Mouse (Mus musculus): Measurements from ENCODE around the gene Klf12.
A peak's percentile ranks its signal among the peaks of the same experiment; 100 is the strongest.

Gene Klf12

GRCm38 (mm10) chr14:100010525-100010924 lies 274.0 kb downstream of the Klf12 start:
- DNase-seq, result no peak

- DNase-seq, result peak; percentile 31 to 41
Observed at GRCm38 (mm10) chr14:100009790-100010382, 274.6 kb downstream of the Klf12 start.

- DNase-seq, result no peak
Observed at GRCm38 (mm10) chr14:99983510-99983909, 301.0 kb downstream of the Klf12 start.

DNA sequence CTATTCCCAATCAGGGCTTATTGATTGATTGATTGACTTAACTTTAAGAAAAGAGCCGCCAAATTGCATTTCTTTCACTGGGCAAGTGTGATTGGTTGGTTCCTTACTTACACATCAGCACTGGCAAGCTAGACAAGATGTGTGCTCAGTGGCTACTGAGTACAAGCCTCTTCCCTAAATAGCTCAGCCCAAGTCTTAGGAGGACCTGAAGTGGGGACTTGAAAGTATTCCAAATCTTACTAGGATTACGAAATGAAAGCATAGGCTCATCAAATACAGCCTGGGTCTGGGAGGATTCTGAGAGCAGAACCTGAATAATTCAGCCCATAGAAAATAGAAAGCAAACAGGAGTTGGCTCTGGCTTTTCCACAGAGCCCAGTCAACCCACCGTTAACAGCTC lies 303.3 kb downstream of the Klf12 start:
- DNase-seq, result no peak

GRCm38 (mm10) chr14:99967920-99968319 lies 316.6 kb downstream of the Klf12 start:
- DNase-seq, result no peak

GRCm38 (mm10) chr14:99960500-99961229 lies 323.8 kb downstream of the Klf12 start:
- DNase-seq, result no peak

DNA sequence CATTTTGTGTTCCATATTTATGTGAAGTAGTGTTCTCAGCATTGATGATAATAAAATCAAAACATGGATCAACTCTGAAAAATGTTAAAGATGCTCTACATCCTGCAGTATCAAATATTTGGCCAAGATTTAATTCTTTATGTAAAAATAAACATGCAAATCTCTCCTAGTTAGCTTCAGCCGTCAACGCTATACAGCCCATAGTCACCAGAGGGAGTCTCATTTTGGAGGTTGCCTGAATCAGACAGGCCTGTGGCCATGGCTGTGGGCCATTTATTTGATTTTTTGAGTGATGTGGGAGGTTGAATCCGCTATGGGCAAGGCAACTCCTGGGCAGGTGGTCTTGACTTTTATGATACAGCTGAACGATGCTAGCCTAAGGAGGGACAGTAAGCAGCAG lies 329.3 kb downstream of the Klf12 start:
- no peak for DNase-seq

DNA sequence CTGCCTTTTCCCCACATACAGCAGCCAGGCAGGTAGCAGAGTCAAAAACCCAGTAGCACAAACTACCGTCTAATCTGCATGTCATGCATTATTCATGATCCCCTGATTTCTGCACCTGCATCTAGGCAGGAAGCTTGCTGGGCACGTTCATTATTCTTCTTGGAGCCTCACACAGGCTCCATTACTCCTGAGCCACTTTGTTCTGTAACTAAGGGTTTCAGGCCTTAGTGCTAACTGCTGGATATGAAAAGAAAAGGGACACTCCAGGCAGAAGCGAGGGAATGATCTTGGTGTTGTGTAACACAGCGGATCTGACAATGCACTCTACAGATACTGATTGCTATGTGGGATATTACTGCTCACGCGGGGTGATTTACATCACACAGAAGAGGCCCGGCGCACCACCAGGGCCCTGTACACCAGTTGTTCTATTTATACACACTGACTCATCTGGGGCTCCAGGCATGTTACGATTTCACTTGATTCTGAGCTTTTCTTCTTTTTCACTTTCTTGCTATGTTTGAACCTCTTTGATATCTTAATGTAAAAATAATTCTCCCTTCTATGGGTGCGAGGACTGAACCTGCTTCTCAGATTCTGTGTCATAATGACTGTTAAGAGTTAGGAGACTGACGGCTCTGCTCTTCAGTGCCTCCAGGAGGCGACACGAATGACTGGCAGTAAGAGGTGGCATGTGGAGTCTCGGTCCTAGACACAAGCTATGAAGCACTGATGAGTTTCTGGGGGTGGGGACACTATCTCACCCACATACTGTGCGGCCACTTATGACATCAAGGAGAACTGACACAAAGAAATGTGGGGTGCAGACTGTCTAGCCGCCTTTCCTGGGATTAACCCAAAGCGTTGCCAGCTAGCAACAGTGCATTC lies 340.0 kb downstream of the Klf12 start:
- peak in 1 of 2 experiments; percentile 33 for DNase-seq

DNA sequence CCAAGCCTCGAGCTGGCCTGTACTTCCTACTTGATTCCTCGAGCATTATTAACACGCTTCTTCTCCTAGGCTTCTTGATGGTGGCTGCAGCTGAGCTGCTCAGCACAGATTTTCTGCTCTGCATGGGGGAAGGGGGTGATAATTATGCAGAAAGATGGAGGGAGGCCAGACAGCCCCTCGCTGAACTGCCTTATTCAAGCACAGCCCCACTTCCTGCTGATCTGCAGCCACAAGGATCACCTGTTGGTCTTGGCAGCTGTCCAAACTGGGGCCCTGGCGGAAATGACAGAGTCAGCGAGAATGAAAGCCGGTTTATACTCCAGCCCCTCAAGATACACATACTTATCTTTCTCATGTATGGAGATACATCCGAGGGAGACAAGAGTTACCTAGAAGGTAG lies 341.3 kb downstream of the Klf12 start:
- peak; percentile 44 to 58 for DNase-seq

DNA sequence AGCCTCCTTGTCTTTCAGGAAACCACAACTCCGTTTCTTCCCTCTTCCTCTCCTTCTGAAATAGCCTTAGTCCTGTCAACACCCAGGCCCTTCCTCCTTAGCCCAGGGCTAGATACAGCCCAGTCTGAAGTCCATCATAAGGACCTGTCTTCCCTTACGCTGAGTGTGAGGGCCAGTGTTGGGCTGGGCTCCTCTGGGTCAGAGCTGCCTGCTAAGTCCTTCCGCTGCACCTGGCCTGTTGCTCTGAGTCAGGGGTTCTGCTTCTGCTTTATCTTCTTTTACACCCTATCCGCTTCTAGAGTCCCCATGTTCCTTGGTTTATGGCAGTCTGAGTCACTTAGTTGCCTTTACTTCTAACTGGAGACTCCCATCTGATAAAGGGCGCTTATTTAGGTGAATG lies 351.0 kb downstream of the Klf12 start:
- no peak for DNase-seq

DNA sequence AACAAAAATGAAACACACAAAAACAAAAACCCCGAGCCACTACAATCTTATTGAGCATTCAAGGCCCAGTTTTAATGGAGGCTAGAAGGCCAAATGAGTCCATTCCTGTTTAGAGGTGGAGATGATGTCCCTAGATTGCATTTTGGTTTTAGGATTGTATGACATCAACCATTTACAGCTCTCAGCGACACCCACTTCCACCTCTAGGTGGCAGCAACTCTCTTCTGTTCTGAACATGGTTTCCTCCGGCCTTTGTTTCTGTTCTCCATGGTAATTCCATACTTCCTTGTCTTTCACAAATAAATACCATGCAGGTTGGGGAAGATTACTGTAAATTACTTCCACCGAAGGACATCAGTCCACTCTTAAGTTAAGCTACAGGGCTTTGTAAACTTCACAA lies 352.6 kb downstream of the Klf12 start:
- DNase-seq, result peak; percentile 22 to 71

GRCm38 (mm10) chr14:99911912-99912311 lies 372.6 kb downstream of the Klf12 start:
- DNase-seq, result no peak

- no peak for DNase-seq
Observed at GRCm38 (mm10) chr14:99910876-99911275, 373.6 kb downstream of the Klf12 start.

DNA sequence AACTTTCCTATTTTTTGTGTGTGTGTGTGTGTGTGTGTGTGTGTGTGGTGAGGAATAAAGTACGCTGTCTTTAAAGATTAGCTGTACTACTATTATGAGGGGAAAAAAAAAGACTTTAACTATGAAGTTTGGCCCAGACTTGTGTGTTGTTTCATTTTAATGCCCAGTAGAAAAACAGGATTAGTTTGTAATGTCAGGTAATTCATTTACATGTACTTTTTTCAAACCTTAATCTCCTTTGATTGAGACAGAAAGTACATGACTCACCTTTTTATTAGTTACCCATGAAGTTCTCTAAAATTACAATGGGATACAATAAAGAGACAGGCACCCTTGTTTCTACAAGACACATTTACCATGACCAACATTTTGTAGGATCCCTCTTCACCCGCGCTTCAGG lies 383.6 kb downstream of the Klf12 start:
- DNase-seq, result no peak

DNA sequence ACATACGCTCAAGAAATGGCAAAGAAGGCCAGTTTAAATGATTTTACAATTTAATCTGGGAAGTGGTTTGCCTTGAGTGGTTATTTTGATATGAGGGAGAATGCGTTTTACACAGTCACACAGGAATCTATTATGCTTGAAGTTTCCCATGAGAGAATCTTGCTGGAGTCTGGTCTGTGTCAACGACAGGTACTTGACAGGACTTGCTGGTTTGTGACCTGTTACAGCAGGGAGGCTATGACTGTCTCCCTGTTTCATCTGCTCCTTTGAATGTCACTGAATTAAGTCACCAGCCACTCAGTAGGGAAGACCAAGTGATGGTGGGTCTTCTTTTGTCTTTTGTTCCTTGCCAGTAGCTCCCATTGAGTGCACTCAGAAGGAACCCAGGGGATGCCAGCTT lies 385.6 kb downstream of the Klf12 start:
- no peak for DNase-seq

DNA sequence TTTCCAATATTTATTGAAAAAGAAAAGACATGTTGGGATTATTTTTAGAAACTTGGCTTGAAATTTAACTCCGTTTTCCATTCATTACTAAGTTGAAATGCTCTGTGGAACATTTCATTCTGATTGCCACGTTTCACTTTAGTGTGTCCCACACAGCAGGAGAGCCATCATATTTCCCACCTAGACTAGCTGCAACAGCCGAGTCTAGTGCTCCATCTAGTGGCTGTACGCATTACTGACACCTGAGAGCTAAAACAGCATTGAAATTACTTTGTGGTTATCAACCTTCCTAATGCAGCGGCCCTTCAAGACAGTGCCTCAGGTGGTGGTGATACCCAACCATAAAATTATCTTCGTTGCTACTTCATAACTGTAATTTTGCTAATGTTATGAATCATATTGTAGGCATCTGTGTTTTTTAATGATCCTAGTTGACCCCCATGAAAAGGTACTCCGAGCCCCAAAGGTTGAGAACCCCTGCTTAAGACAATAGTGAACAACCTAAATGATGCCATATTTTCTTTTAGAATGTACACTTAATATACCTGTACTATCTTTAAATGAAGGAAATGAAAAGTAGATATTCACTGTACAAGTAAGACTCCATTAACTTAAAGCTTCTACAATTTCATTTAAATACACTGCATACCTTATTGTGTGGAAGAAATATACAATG lies 389.6 kb downstream of the Klf12 start:
- DNase-seq, result peak; percentile 22 to 73

DNA sequence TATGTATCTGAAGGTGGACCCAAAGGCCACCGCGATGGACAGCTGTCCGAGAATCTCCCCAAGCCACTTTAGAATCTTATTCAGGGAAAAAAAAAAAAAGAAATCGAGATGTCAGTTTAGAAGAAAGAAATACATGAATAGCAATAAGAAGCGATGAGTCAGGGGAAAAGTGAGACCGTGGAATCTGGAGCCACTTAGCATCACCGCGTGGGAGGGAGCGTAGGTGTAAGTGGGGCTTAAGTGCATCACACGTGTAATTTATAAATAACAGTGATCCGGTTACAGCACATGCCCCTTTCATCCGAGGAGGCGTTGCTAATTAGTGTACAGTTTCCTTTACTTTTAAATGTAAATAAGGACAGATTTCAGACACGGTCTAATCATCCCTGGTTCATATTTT lies 390.4 kb downstream of the Klf12 start:
- no peak for DNase-seq

DNA sequence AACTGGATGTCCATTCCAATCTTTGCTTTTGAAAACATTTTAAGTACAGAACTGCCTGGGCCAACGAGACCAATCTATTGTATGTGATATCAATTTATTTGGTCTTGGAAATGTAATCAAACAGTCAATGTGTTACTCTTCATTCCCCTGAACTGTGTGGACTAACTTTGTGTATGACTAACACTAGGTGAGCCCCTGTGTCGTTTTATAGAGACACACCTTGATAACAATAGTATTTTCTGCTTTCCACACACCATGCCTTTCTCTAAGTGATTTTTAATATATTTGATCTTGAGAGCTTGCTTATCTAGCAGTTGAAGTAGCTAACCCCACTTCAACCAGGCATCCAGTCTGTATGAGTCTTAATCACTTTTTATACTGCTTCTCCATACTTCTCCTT lies 398.0 kb downstream of the Klf12 start:
- no peak for DNase-seq

GRCm38 (mm10) chr14:99885562-99885961 lies 398.9 kb downstream of the Klf12 start:
- DNase-seq, result no peak

- DNase-seq, result no peak
Observed at GRCm38 (mm10) chr14:99885128-99885527, 399.4 kb downstream of the Klf12 start.

DNA sequence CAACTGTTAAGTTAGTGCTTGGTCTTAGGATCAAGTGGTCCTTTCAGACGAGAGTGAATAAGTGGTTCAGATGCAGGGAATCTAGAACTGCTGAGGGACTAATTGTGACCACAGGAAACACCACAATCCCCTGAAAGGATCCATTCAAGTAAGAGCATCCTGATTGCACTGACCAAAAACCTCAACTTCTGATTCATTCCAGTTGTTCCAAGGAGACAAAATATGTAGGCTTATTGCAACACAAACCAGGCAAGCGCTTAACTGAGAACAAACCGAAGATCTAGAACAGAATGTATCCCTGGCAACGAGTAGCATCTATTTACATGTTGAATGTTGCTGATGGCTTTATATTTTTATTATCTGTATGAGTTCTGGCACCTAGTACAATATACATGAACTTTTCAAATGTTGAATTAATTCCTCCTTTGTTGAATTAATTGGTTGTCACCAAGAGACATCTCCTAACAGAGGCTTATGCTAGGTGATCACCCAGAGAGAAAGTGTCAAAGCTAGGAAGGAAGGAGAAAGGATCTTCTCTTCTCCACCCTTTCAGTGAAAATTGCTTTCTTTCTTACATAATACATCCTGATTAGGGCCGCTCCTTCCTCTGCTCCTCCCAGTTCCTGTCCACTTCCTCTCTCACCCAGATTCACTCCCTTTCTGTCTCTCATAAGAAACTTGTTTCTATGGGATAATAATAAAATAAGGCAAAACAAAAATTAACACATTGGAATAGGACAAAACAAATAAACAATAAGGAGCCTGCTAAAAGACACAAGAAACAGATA lies 407.5 kb downstream of the Klf12 start:
- no peak for DNase-seq

DNA sequence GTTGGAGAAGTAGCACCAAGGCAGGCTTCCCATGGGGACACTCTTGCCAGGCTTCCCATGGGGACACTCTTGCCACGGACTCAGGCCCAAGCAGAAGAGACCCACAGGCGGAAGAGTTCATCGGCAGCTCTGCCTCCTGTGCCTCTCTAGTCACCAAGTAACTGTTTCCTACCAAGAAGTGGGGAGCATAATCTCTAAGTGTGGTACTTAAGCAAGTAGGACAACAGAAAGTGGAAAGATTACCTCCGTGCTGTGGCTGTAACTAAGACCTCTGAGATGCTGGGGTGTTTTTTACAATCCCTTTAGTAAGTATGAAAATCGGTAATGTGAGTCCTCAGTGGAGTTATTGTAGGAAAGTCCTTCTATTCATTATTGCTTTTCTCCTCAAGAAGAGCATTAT lies 410.8 kb downstream of the Klf12 start:
- no peak for DNase-seq

All from kidney, adult 8-10 months (tissue).